Mouse (Mus musculus) midbrain, embryonic 11.5 days (tissue): ENCODE data around the gene Fkbp5. TPM values are rescaled to one million over a fixed set of nuclear protein-coding genes. Genes with fewer than 3 reads are reported as not detected.

Experiments
- ATAC-seq: fragments of 200-750 bp; cut with Nextera tagmentation; 2 replicates; pipeline ENCODE4 v1.8.0; 2017; ENCODE audit warnings: moderate TSS enrichment, moderate library complexity; ENCODE audit not compliant: low FRiP score
- DNase-seq: peaks from one replicate; pipeline ENCODE4 v3.0.0; 2015; ENCODE audit warnings: low spot score; ENCODE audit errors: missing footprints
- H3K27ac ChIP-seq: fragments of 300-500 bp; sonication (generic); 2 replicates; pipeline ENCODE4 v1.5.1; 2014; ENCODE audit warnings: low read depth, low read length
- H3K27me3 ChIP-seq: fragments of 300-500 bp; sonication (generic); 2 replicates; pipeline ENCODE4 v1.6.1; 2014; ENCODE audit warnings: mild to moderate bottlenecking, low read length, moderate library complexity, mixed read lengths; ENCODE audit not compliant: control insufficient read depth, insufficient read depth
- H3K36me3 ChIP-seq: fragments of 300-500 bp; sonication (generic); 2 replicates; pipeline ENCODE4 v1.6.1; 2014; ENCODE audit warnings: mild to moderate bottlenecking, low read length, moderate library complexity, mixed read lengths; ENCODE audit not compliant: control insufficient read depth, insufficient read depth
- H3K4me1 ChIP-seq: fragments of 300-500 bp; sonication (generic); 2 replicates; pipeline ENCODE4 v1.6.1; 2014; ENCODE audit warnings: low read length; ENCODE audit not compliant: control insufficient read depth, insufficient read depth
- H3K4me2 ChIP-seq: fragments of 300-500 bp; sonication (generic); 2 replicates; pipeline ENCODE4 v1.6.1; 2014; ENCODE audit warnings: mild to moderate bottlenecking, moderate library complexity
- H3K4me3 ChIP-seq: fragments of 300-500 bp; sonication (generic); 2 replicates; pipeline ENCODE4 v1.5.1; 2014; ENCODE audit warnings: low read depth, low read length
- H3K9ac ChIP-seq: fragments of 300-500 bp; sonication (generic); 2 replicates; pipeline ENCODE4 v1.6.1; 2014; ENCODE audit warnings: low read length
- H3K9me3 ChIP-seq: fragments of 300-500 bp; sonication (generic); 2 replicates; pipeline ENCODE4 v1.6.1; 2016; ENCODE audit warnings: low read length; ENCODE audit not compliant: control insufficient read depth
- WGBS: fragments of 180-500 bp; shearing (Covaris S2); extraction: QIAGEN DNeasy Blood & Tissue Kit; methylation state at CpG from one replicate; pipeline ENCODE4 v1.1.7; 2014; 5-methylcytosine and 5-hydroxymethylcytosine counted together
- polyA plus RNA-seq: library from polyadenylated mRNA; unstranded; fragments of >200 nt; fragmentation: Nextera tagmentation; extraction: Ambion mirVana; gene quantifications from 2 replicates; pipeline ENCODE4 v1.2.1, GENCODE M21; 2014

Fkbp5 gene
- polyA plus RNA-seq, 1 experiment from 2014 or later: 10.9 TPM

DNA sequence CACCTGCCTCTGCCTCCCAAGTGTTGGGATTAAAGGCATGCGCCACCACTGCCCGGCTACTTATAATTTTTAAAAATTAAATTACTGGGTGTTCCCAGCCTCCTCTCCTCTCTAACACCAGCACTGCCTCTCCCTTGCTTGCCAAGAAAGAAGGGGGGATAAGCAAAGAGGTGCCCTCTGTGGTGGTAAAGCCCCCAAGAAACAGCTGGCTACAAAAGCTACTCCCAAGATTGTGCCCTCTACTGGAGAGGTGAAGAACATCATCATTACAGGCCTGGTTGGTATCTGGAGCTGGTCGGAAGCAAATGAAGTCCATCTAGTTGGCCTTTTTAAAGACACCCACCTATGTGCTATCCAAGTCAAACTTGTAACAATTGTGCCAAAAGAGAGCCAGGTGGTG, 2.5 kb upstream of the Fkbp5 start:
- ATAC-seq (no peak), DNase-seq (no peak)
- no peak overlapping the region for H3K4me2 ChIP-seq
- H3K4me3 ChIP-seq: no peak overlapping the region
- 98% methylated on average over 3 of the region's 3 CpGs for WGBS
- H3K36me3 ChIP-seq: no peaks in the 10 kb centered on the region
- H3K9me3 ChIP-seq: no peaks in the 10 kb centered on the region
- H3K4me1 ChIP-seq: peaks cover 18% of the 10 kb centered on the region
- H3K9ac ChIP-seq: no peak overlapping the region
- peaks cover 34% of the 10 kb centered on the region for H3K27me3 ChIP-seq
- no peak overlapping the region for H3K27ac ChIP-seq

- no peaks in the 10 kb centered on the region for H3K36me3 ChIP-seq
- peak overlapping the region; percentile 83 for H3K4me2 ChIP-seq
- H3K27me3 ChIP-seq: peaks cover 27% of the 10 kb centered on the region
- H3K4me1 ChIP-seq: peaks cover 18% of the 10 kb centered on the region
- no peaks in the 10 kb centered on the region for H3K9me3 ChIP-seq
- no peak overlapping the region for H3K27ac ChIP-seq
- H3K9ac ChIP-seq: peak overlapping the region; percentile 70
- ATAC-seq (no peak), DNase-seq (no peak)
- 24% methylated on average over 8 of the region's 8 CpGs for WGBS
- H3K4me3 ChIP-seq: peak overlapping the region; percentile 46
These were observed 1.3 kb upstream of the Fkbp5 start for GRCm38 (mm10) chr17:28518615-28519071.

DNA sequence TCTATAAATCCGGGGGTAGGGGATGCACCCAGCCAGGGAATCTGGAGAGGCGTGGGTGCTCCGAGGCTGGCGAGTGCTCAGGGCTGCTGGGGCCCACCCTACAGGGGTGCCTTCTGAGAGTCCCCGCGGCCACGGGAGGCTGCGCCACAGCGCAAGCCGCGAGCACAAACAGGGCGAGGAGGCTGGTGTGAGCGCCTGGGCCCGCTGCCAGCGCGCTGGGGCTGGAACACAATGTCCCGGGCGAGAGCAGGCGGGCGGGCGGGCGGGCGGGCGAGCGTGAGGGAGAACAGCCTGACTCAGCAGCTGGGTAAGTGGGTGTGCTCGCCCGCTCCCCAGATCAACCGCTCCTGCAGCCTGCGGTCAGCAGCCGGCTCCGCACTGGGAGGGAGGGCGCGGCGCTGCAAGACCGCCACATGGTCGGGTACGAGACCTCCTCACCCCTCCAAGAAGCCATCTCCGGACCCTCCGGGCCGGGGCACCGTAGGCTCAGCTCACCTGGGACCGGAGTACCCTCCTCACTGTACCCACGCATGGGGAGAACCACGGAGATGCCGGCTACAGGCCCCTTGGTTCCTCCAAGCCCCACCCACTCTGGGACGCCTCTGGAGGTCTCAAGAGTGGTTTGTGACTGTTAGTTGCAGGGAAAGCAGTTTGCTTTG, 758 bp upstream of the Fkbp5 start:
- Histone ChIP-seq H3K36me3 (no peaks in the 10 kb centered on the region), H3K9ac (peak overlapping the region; percentile 70), H3K4me1 (peaks cover 18% of the 10 kb centered on the region), H3K4me2 (peak overlapping the region; percentile 83), H3K27me3 (peaks cover 25% of the 10 kb centered on the region), H3K9me3 (no peaks in the 10 kb centered on the region), H3K27ac (no peak overlapping the region), H3K4me3 (peak overlapping the region; percentile 46)
- ATAC-seq: peak; percentile 49
- WGBS: 2% methylated on average over 44 of the region's 46 CpGs
- peak; percentile 93 for DNase-seq

- Histone ChIP-seq H3K4me3 (no peak overlapping the region), H3K4me1 (peaks cover 15% of the 10 kb centered on the region), H3K27me3 (peaks cover 25% of the 10 kb centered on the region), H3K9me3 (no peaks in the 10 kb centered on the region), H3K4me2 (no peak overlapping the region), H3K36me3 (no peaks in the 10 kb centered on the region), H3K9ac (no peak overlapping the region), H3K27ac (no peak overlapping the region)
- WGBS: 75% methylated on average over 4 of the region's 4 CpGs
- no peak for DNase-seq
- no peak for ATAC-seq
These were observed 446 bp downstream of the Fkbp5 start for GRCm38 (mm10) chr17:28516881-28517280.

DNA sequence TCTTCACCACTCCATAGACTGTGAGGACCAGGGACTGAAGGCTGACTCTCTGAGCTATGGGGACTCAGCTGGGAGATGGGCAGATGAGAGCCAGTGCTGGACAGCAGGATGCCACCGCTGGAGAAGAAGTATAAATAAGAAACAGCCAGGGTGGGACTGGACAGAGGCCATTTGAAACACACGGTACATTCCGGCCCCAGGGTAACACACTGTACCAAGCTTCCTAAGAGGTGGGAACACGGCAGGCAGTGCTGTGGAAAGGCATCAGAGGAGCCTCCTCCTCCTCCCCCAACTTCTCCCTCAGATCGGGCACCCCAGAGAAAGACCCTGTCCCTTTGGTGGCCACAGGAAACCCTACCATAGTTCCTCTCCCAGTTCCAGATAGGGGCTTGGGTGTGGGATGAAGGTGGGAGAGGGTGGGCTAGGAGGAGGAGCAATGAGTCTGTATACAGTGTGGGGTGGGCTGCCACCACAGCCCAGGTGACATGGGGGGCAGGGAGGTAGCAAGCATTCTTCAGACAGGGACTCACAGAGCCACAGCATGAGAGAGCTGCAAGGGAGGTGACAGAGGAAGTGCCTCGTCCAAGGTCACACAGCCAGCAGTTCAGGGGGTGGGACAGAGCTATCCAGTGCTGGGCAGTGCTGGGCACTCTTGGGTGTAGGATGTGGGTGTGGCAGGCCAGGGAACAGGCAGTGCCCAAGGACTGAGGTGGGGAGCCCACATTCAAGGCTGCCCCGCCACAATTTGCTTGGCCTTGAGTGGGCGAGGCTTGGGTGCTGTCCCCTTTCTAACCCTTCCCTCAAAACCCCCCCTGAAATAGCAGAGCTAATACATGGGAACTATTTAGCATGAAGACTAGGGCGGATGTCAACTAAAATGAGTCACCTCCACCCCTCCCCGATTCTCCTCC, 1.6 kb downstream of the Fkbp5 start:
- WGBS: 72% methylated on average over 10 of the region's 10 CpGs
- DNase-seq: no peak
- Histone ChIP-seq H3K9ac (no peak overlapping the region), H3K4me3 (no peak overlapping the region), H3K4me1 (peaks cover 23% of the 10 kb centered on the region), H3K27ac (no peak overlapping the region), H3K9me3 (no peaks in the 10 kb centered on the region), H3K36me3 (no peaks in the 10 kb centered on the region), H3K27me3 (peaks cover 20% of the 10 kb centered on the region), H3K4me2 (no peak overlapping the region)
- ATAC-seq: no peak

GRCm38 (mm10) chr17:28514555-28514954, 2.8 kb downstream of the Fkbp5 start:
- no peak for ATAC-seq
- peaks cover 26% of the 10 kb centered on the region for H3K4me1 ChIP-seq
- no peak overlapping the region for H3K27ac ChIP-seq

DNA sequence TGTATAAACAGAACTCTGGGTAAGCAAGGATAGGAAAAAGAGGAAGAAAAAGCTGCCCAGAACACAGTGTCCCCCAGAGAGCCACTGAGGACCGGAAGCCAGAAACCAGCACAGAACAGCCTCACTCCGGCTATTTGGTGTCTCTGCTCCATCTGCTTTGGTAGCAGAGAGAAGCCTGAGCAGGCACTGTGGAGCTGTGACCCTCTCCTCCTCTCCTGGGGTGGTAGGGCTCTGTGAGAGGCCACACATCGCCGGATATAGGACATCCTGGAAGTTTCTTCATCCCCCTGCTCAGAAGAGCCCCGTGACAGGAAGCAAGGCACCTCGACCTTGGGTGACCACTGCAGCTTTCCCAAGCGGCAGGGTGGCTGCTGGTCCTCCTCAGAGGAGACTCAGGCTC, 3.5 kb downstream of the Fkbp5 start:
- H3K9ac ChIP-seq: no peak overlapping the region
- ATAC-seq: no peak
- H3K4me1 ChIP-seq: peaks cover 26% of the 10 kb centered on the region
- H3K9me3 ChIP-seq: no peaks in the 10 kb centered on the region
- peaks cover 14% of the 10 kb centered on the region for H3K27me3 ChIP-seq
- peak; percentile 79 for DNase-seq
- no peak overlapping the region for H3K4me3 ChIP-seq
- 67% methylated on average over 7 of the region's 7 CpGs for WGBS
- no peak overlapping the region for H3K27ac ChIP-seq
- H3K36me3 ChIP-seq: no peaks in the 10 kb centered on the region
- H3K4me2 ChIP-seq: no peak overlapping the region

More at GRCm38 (mm10) chr17:28514555-28514954, 2.8 kb downstream of the Fkbp5 start:
- H3K36me3 ChIP-seq: no peaks in the 10 kb centered on the region
- WGBS: 60% methylated on average over 5 of the region's 5 CpGs
- no peaks in the 10 kb centered on the region for H3K9me3 ChIP-seq
- no peak overlapping the region for H3K4me3 ChIP-seq
- DNase-seq: peak; percentile 75
- no peak overlapping the region for H3K4me2 ChIP-seq
- H3K9ac ChIP-seq: no peak overlapping the region
- peaks cover 18% of the 10 kb centered on the region for H3K27me3 ChIP-seq

- Histone ChIP-seq H3K4me2 (no peak overlapping the region), H3K9ac (no peak overlapping the region), H3K27me3 (peaks cover 9% of the 10 kb centered on the region), H3K36me3 (no peaks in the 10 kb centered on the region), H3K9me3 (no peaks in the 10 kb centered on the region), H3K27ac (no peak overlapping the region), H3K4me1 (peaks cover 23% of the 10 kb centered on the region), H3K4me3 (no peak overlapping the region)
- ATAC-seq (no peak), DNase-seq (no peak)
- 68% methylated on average over 1 of the region's 1 CpGs for WGBS
These were observed 4.0 kb downstream of the Fkbp5 start for GRCm38 (mm10) chr17:28513337-28513736.

DNA sequence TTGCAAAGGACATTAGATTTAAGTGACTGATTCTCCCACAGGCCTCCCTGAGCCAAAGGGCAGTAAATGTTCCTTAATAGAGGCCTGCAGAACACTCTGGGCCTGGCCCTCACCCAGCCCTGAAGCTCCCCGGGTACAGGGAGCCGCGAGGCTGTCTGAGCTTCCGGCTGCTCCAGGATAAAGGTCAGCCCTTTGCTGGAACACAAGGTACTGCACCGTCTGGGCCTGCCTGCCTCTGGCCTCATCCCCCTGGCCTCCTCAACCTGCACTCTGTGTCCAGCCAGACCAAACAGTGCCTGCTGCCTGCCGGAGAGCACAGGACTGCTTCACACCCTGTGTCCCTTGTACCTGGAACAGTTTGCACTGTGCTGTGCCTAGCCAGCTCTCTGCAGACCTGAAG, 4.6 kb downstream of the Fkbp5 start:
- H3K27ac ChIP-seq: no peak overlapping the region
- H3K36me3 ChIP-seq: no peaks in the 10 kb centered on the region
- H3K4me3 ChIP-seq: no peak overlapping the region
- H3K27me3 ChIP-seq: peaks cover 7% of the 10 kb centered on the region
- H3K4me2 ChIP-seq: no peak overlapping the region
- peaks cover 16% of the 10 kb centered on the region for H3K4me1 ChIP-seq
- no peaks in the 10 kb centered on the region for H3K9me3 ChIP-seq
- no peak overlapping the region for H3K9ac ChIP-seq
- ATAC-seq (no peak), DNase-seq (peak; percentile 83)
- 53% methylated on average over 6 of the region's 6 CpGs for WGBS
